8 mouse cellular contexts compared by ENCODE assay signal in the genomic region with DNA sequence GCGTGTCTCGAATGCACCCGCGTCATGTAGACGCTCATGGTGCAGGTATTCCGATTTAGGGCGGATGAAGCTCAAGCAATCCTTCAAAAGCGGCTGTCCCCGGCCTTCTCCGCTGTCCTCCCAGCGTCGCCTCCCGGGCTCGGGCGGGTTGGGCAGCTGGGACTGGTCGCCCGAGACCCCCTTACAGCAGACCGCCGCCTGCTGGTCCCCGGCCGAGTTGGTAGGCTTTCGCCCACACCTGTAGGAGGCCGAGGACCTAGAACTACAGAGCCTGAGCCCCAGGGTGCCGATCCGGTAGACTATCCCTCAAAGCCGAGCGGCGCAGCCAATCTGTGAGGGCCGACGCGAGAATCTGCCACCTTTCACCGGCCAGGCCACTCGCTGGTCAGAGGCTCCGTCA. TPM values are rescaled to one million over a fixed set of nuclear protein-coding genes. Genes with fewer than 3 reads are reported as not detected.
A peak's percentile ranks its signal among the peaks of the same experiment; 100 is the strongest.
DNase-seq lines count a peak whose midpoint lies in the region; ATAC-seq and TF ChIP-seq lines count a peak whose summit lies in the region.

A gene (minus strand): TSS at position 335 of the 400 bp plus-strand sequence.

- ATAC-seq in Patski = no peak
- peak; percentile 57 for ATAC-seq in forebrain, embryonic 11.5 days (replicated peaks; ENCODE audit: low FRiP score)
- ATAC-seq in midbrain, embryonic 14.5 days (ENCODE audit: low FRiP score, low TSS enrichment) = peak; percentile 56

- peak within 1 kb of the TSS; percentile 94 for H3K4me2 ChIP-seq in forebrain, embryonic 11.5 days (ENCODE audit: low read depth, low read length, severe bottlenecking)
- H3K4me2 ChIP-seq in midbrain, embryonic 14.5 days (ENCODE audit: low read length) = peak within 1 kb of the TSS; percentile 97

- no peaks in the 10 kb centered on the region for H3K27me3 ChIP-seq in kidney, adult 2 months (replicated peaks; ENCODE audit: control insufficient read depth, insufficient read depth, low read length)
- H3K27me3 ChIP-seq in Patski = no peaks in the 10 kb centered on the region
- H3K27me3 ChIP-seq in forebrain, embryonic 11.5 days (ENCODE audit: control insufficient read depth, insufficient read depth, low read length) = peaks cover 48% of the 10 kb centered on the region
- H3K27me3 ChIP-seq in midbrain, embryonic 14.5 days (ENCODE audit: control insufficient read depth, insufficient read depth, low read length) = peaks cover 46% of the 10 kb centered on the region

- peaks cover 6% of the 10 kb centered on the region; the same call in 1 of the 2 replicates for H3K36me3 ChIP-seq in kidney, adult 2 months (ENCODE audit: control insufficient read depth, insufficient read depth, low read length)
- no peaks in the 10 kb centered on the region; the same call in 1 of the 2 replicates for H3K36me3 ChIP-seq in forebrain, embryonic 11.5 days (ENCODE audit: control insufficient read depth, insufficient read depth, low read length)
- peaks cover 9% of the 10 kb centered on the region for H3K36me3 ChIP-seq in midbrain, embryonic 14.5 days (ENCODE audit: control insufficient read depth, insufficient read depth, low read length)

- no peaks in the 10 kb centered on the region for H3K9me3 ChIP-seq in forebrain, embryonic 11.5 days (ENCODE audit: control insufficient read depth, low read length)
- no peaks in the 10 kb centered on the region for H3K9me3 ChIP-seq in midbrain, embryonic 14.5 days (ENCODE audit: control insufficient read depth, low read length)

- no peak for TF ChIP-seq POLR2A in kidney, adult 2 months (IDR thresholded peaks at IDR 0.05; ENCODE audit: low read depth, low read length)

- in situ Hi-C loops in Patski (cut with MboI; ENCODE audit: low pct_unique_long_range_greater_than_20kb) = no loop called here

- POLR2A ChIA-PET in Patski (lab: Charles Lee) = interaction anchor here (0.9 to 2.9 kb wide), 3 partner anchors 12 to 17 kb away, joined by 5 to 13 read pairs (median 6); a partner anchor contains a TSS

- H3K4me1 ChIP-seq in kidney, adult 2 months (ENCODE audit: control insufficient read depth, insufficient read depth, low read length) = peaks cover 23% of the 10 kb centered on the region
- peaks cover 12% of the 10 kb centered on the region for H3K4me1 ChIP-seq in forebrain, embryonic 11.5 days (replicated peaks; ENCODE audit: control insufficient read depth, insufficient read depth, low read length)
- peaks cover 17% of the 10 kb centered on the region for H3K4me1 ChIP-seq in midbrain, embryonic 14.5 days (ENCODE audit: control insufficient read depth, insufficient read depth, low read length)

- H3K4me3 ChIP-seq in kidney, adult 2 months (ENCODE audit: insufficient read depth, low read depth, low read length) = peak within 1 kb of the TSS; percentile 80
- peak within 1 kb of the TSS; percentile 52 for H3K4me3 ChIP-seq in forebrain, embryonic 11.5 days (ENCODE audit: low read depth, low read length)
- peak within 1 kb of the TSS; percentile 52 for H3K4me3 ChIP-seq in midbrain, embryonic 14.5 days (replicated peaks; ENCODE audit: low read depth, low read length)

- TF ChIP-seq CTCF in kidney, adult 2 months (conservative IDR thresholded peaks at IDR 0.05; ENCODE audit: insufficient read depth, insufficient read length, low read depth, low read length) = no peak
- no peak for TF ChIP-seq CTCF in Patski (IDR thresholded peaks at IDR 0.05)

- peak within 1 kb of the TSS; percentile 46 for H3K9ac ChIP-seq in forebrain, embryonic 11.5 days (ENCODE audit: low read length)
- H3K9ac ChIP-seq in midbrain, embryonic 14.5 days (replicated peaks; ENCODE audit: low read length) = peak within 1 kb of the TSS; percentile 62

- DNase-seq in kidney, adult 2 months = peak; percentile 54
- no peak for DNase-seq in kidney, adult 11 months
- DNase-seq in Patski (ENCODE audit: low read depth, low spot score) = no peak
- peak; percentile 67 for DNase-seq in forebrain, embryonic 11.5 days (ENCODE audit: low spot score)
- peak; percentile 50 for DNase-seq in heart, postnatal 4 days
- peak; percentile 43 for DNase-seq in left cerebral cortex, postnatal 4 days
- DNase-seq in midbrain, embryonic 14.5 days = peak; percentile 62
- DNase-seq in yolk sac, embryonic 10.5 days (ENCODE audit: low spot score) = no peak

- intact Hi-C loops in left cerebral cortex, postnatal 4 days (cut with DNase I) = no loop called here

- peak within 1 kb of the TSS; percentile 80 for H3K27ac ChIP-seq in kidney, adult 2 months (ENCODE audit: insufficient read depth, low read depth, low read length)
- H3K27ac ChIP-seq in forebrain, embryonic 11.5 days (ENCODE audit: low read depth, low read length) = no peak within 1 kb of the TSS
- no peak within 1 kb of the TSS for H3K27ac ChIP-seq in midbrain, embryonic 14.5 days (replicated peaks; ENCODE audit: low read depth, low read length)

- 3% methylated on average over 34 of the region's 34 CpGs for WGBS in kidney, adult 2 months
- under 1% methylated on average over 34 of the region's 34 CpGs for WGBS in forebrain, embryonic 11.5 days
- WGBS in midbrain, embryonic 14.5 days = under 1% methylated on average over 34 of the region's 34 CpGs

- CTCF ChIA-PET in Patski (lab: Charles Lee) = interaction anchor here (0.8 to 0.9 kb wide), 3 partner anchors 9 to 32 kb away, joined by 3 to 5 read pairs (median 3); no protein-coding TSS in a partner anchor

RNA-seq across cellular contexts. Expression of the gene that starts here (rescaled TPM):
- polyA plus RNA-seq in kidney, adult 2 months (2012; rRNA removed) = 213 and 301 TPM in 2 replicates
- polyA plus RNA-seq in Patski (2021) = 200 TPM
- 11.4 and 12.9 TPM in 2 replicates for polyA plus RNA-seq in forebrain, embryonic 11.5 days (2014; fragmentation: Nextera tagmentation; extraction: Ambion mirVana)
- total RNA-seq in heart, postnatal 4 days (2021) = 100 to 1,000 TPM; 371 to 462 TPM
- 100 to 1,000 TPM; 101 to 111 TPM for total RNA-seq in left cerebral cortex, postnatal 4 days (2021)
- polyA plus RNA-seq in midbrain, embryonic 14.5 days (2014; fragmentation: Nextera tagmentation; extraction: Ambion mirVana) = 4.2 and 6.4 TPM in 2 replicates

Comparison
In these comparisons a context has a peak if more than half of its experiments do, and no peak if none do; other contexts are left out.
1. RNA of the gene that starts here (polyA plus RNA-seq): 213 to 301 TPM in kidney, adult 2 months and 200 TPM in Patski (single experiment); 11.4 to 12.9 TPM in forebrain, embryonic 11.5 days and 4.2 to 6.4 TPM in midbrain, embryonic 14.5 days; every median in the first group is over 10 times any median in the second.
2. DNase-seq: peak in kidney, adult 2 months (single experiment), forebrain, embryonic 11.5 days (single experiment), heart, postnatal 4 days (single experiment), left cerebral cortex, postnatal 4 days (single experiment) and midbrain, embryonic 14.5 days (single experiment); none in kidney, adult 11 months (single experiment), Patski (single experiment) and yolk sac, embryonic 10.5 days (single experiment).
3. Peak in every context shown above with its lines, with median percentiles within 50 percentile points of each other: H3K4me3 ChIP-seq.